Mouse (Mus musculus) MEL (cell line): Measurements from ENCODE around the gene Orai1. TPM values are rescaled to one million over a fixed set of nuclear protein-coding genes. Genes with fewer than 3 reads are reported as not detected.

Experiments
- DNase-seq: peaks from one replicate; pipeline ENCODE4 v3.0.0; 2011; ENCODE audit warnings: low read depth, low spot score
- H3K27ac ChIP-seq: 2 replicates; pipeline ENCODE4 v1.5.1; 2012; ENCODE audit warnings: low read depth, mild to moderate bottlenecking, control low read depth, low read length, moderate library complexity; ENCODE audit not compliant: control insufficient read depth
- H3K27me3 ChIP-seq, 2 experiments: fragments of 150-350 bp in 1 of 2; sonication (generic) in 1 of 2; 2 replicates each; pipeline ENCODE4 v1.6.1; 2012; ENCODE audit warnings: low read length in 2 of 2, mild to moderate bottlenecking in 2 of 2, improper control_type of control experiment in 1 of 2, moderate library complexity in 1 of 2; ENCODE audit not compliant: insufficient read depth in 2 of 2, control insufficient read depth in 1 of 2
- H3K36me3 ChIP-seq, 2 experiments: 2 replicates each; pipeline ENCODE4 v1.6.1; 2012 to 2014; ENCODE audit warnings: low read length in 2 of 2, improper control_type of control experiment in 1 of 2, inconsistent platforms in 1 of 2, mild to moderate bottlenecking in 1 of 2; ENCODE audit not compliant: insufficient read depth in 2 of 2, control insufficient read depth in 1 of 2
- H3K4me1 ChIP-seq, 2 experiments: fragments of 150-350 bp in 1 of 2; sonication (generic) in 1 of 2; 2 replicates each; pipeline ENCODE4 v1.6.1; 2012; ENCODE audit warnings: low read length in 2 of 2, improper control_type of control experiment in 1 of 2, mild to moderate bottlenecking in 1 of 2; ENCODE audit not compliant: insufficient read depth in 2 of 2, control insufficient read depth in 1 of 2
- H3K4me3 ChIP-seq, 2 experiments: fragments of 150-350 bp in 1 of 2; sonication (generic) in 1 of 2; 2 replicates each; pipeline ENCODE4 v1.5.1; 2012; ENCODE audit warnings: low read depth in 2 of 2, low read length in 2 of 2, mild to moderate bottlenecking in 2 of 2, moderate library complexity in 2 of 2, control low read depth in 1 of 2, improper control_type of control experiment in 1 of 2; ENCODE audit not compliant: control insufficient read depth in 1 of 2, insufficient read depth in 1 of 2
- H3K79me2 ChIP-seq: 2 replicates; pipeline ENCODE4 v1.6.1; 2012; ENCODE audit warnings: mild to moderate bottlenecking, low read length, moderate library complexity; ENCODE audit not compliant: control insufficient read depth, poor library complexity, insufficient read depth
- H3K9ac ChIP-seq: 2 replicates; pipeline ENCODE4 v1.6.1; 2012; ENCODE audit warnings: low read depth, mild to moderate bottlenecking, control low read depth, low read length, moderate library complexity; ENCODE audit not compliant: control insufficient read depth, poor library complexity, severe bottlenecking
- H3K9me3 ChIP-seq: fragments of 150-350 bp; sonication (generic); replicated peaks from 2 replicates; pipeline ENCODE4 v1.6.1; 2012; ENCODE audit warnings: mild to moderate bottlenecking, low read length, improper control_type of control experiment, moderate library complexity; ENCODE audit not compliant: insufficient read depth
- BHLHE40 ChIP-seq: IDR thresholded peaks from 2 replicates; pipeline ENCODE4 v1.6.1; 2012; ENCODE audit warnings: low read depth, mild to moderate bottlenecking, inconsistent platforms, low read length, improper control_type of control experiment, borderline replicate concordance
- CHD1 ChIP-seq: IDR thresholded peaks from 2 replicates; pipeline ENCODE4 v1.6.1; 2012; ENCODE audit warnings: low read depth, mild to moderate bottlenecking, inconsistent platforms, low read length, improper control_type of control experiment
- CHD2 ChIP-seq: IDR thresholded peaks from 2 replicates; pipeline ENCODE4 v1.6.1; 2011; ENCODE audit warnings: low read length, improper control_type of control experiment
- CTCF ChIP-seq, 3 experiments: IDR thresholded peaks in 2 of 3; conservative IDR thresholded peaks in 1 of 3; 2 replicates each; pipeline ENCODE4 v1.5.1; 2011 to 2012; ENCODE audit warnings: low read length in 3 of 3, low read depth in 2 of 3, mild to moderate bottlenecking in 2 of 3, improper control_type of control experiment in 1 of 3, inconsistent platforms in 1 of 3, mixed read lengths in 1 of 3, moderate library complexity in 1 of 3; ENCODE audit not compliant: control insufficient read depth in 1 of 3, insufficient read depth in 1 of 3, poor library complexity in 1 of 3, severe bottlenecking in 1 of 3
- E2F4 ChIP-seq: IDR thresholded peaks from 2 replicates; pipeline ENCODE4 v1.6.1; 2011; ENCODE audit warnings: low read depth, low read length, improper control_type of control experiment, borderline replicate concordance
- ELF1 ChIP-seq: IDR thresholded peaks from 2 replicates; pipeline ENCODE4 v1.6.1; 2014; ENCODE audit warnings: low read depth, mild to moderate bottlenecking, inconsistent platforms, low read length, improper control_type of control experiment, moderate library complexity
- EP300 ChIP-seq, 2 experiments: IDR thresholded peaks; 2 replicates each; pipeline ENCODE4 v1.6.1; 2011; ENCODE audit warnings: improper control_type of control experiment in 2 of 2, low read length in 2 of 2, low read depth in 1 of 2, mild to moderate bottlenecking in 1 of 2
- ETS1 ChIP-seq: IDR thresholded peaks from 2 replicates; pipeline ENCODE4 v1.6.1; 2012; ENCODE audit warnings: low read depth, mild to moderate bottlenecking, inconsistent platforms, low read length, improper control_type of control experiment, moderate library complexity
- GABPA ChIP-seq: IDR thresholded peaks from 2 replicates; pipeline ENCODE4 v1.6.1; 2012; ENCODE audit warnings: low read depth, mild to moderate bottlenecking, inconsistent platforms, low read length, improper control_type of control experiment, moderate library complexity
- HCFC1 ChIP-seq: IDR thresholded peaks from 2 replicates; pipeline ENCODE4 v1.6.1; 2012; ENCODE audit warnings: low read depth, mild to moderate bottlenecking, inconsistent platforms, low read length, improper control_type of control experiment, moderate library complexity
- JUND ChIP-seq: IDR thresholded peaks from 2 replicates; pipeline ENCODE4 v1.6.1; 2011; ENCODE audit warnings: low read depth, mild to moderate bottlenecking, improper control_type of control experiment, low read length
- KAT2A ChIP-seq: conservative IDR thresholded peaks from 2 replicates; pipeline ENCODE4 v1.6.1; 2012; ENCODE audit warnings: low read depth, low read length, improper control_type of control experiment, inconsistent platforms
- MAZ ChIP-seq: IDR thresholded peaks from 2 replicates; pipeline ENCODE4 v1.6.1; 2012; ENCODE audit warnings: low read depth, mild to moderate bottlenecking, inconsistent platforms, low read length, improper control_type of control experiment
- MEF2A ChIP-seq: IDR thresholded peaks from 2 replicates; pipeline ENCODE4 v1.6.1; 2014; ENCODE audit warnings: low read depth, mild to moderate bottlenecking, inconsistent platforms, low read length, improper control_type of control experiment; ENCODE audit not compliant: poor library complexity, insufficient replicate concordance, severe bottlenecking; ENCODE audit errors: extremely low read depth
- MXI1 ChIP-seq: IDR thresholded peaks from 2 replicates; pipeline ENCODE4 v1.6.1; 2011; ENCODE audit warnings: mild to moderate bottlenecking, low read depth, low read length, improper control_type of control experiment
- MYC ChIP-seq: IDR thresholded peaks from 2 replicates; pipeline ENCODE4 v1.6.1; 2011; ENCODE audit warnings: low read depth, mild to moderate bottlenecking, low read length, improper control_type of control experiment, moderate library complexity
- NELFE ChIP-seq: IDR thresholded peaks from 2 replicates; pipeline ENCODE4 v1.6.1; 2011; ENCODE audit warnings: low read depth, low read length, improper control_type of control experiment
- NRF1 ChIP-seq: IDR thresholded peaks from 2 replicates; pipeline ENCODE4 v1.6.1; 2014; ENCODE audit warnings: low read depth, mild to moderate bottlenecking, inconsistent platforms, low read length, improper control_type of control experiment, moderate library complexity; ENCODE audit not compliant: poor library complexity, insufficient read depth, severe bottlenecking
- POLR2A ChIP-seq, 2 experiments: IDR thresholded peaks; 2 replicates each; pipeline ENCODE4 v1.6.1; 2011 to 2012; ENCODE audit warnings: low read length in 2 of 2, mild to moderate bottlenecking in 2 of 2, control low read depth in 1 of 2, improper control_type of control experiment in 1 of 2, low read depth in 1 of 2, moderate library complexity in 1 of 2; ENCODE audit not compliant: control insufficient read depth in 1 of 2, insufficient read depth in 1 of 2, poor library complexity in 1 of 2
- POLR2AphosphoS2 ChIP-seq: IDR thresholded peaks from 2 replicates; pipeline ENCODE4 v1.6.1; 2011; ENCODE audit warnings: low read length, improper control_type of control experiment
- POLR2AphosphoS5 ChIP-seq: IDR thresholded peaks from 2 replicates; pipeline ENCODE4 v1.6.1; 2012; ENCODE audit warnings: low read depth, borderline replicate concordance, mild to moderate bottlenecking, inconsistent platforms, low read length, moderate library complexity, mixed read lengths
- RAD21 ChIP-seq: IDR thresholded peaks from 2 replicates; pipeline ENCODE4 v1.6.1; 2011; ENCODE audit warnings: mild to moderate bottlenecking, low read depth, low read length, improper control_type of control experiment
- SIN3A ChIP-seq: IDR thresholded peaks from 2 replicates; pipeline ENCODE4 v1.6.1; 2012; ENCODE audit warnings: low read length, improper control_type of control experiment, inconsistent platforms
- SMC3 ChIP-seq: IDR thresholded peaks from 2 replicates; pipeline ENCODE4 v1.6.1; 2011; ENCODE audit warnings: low read depth, low read length, improper control_type of control experiment
- TAL1 ChIP-seq: IDR thresholded peaks from 2 replicates; pipeline ENCODE4 v1.6.1; 2012; ENCODE audit warnings: mild to moderate bottlenecking, inconsistent platforms, low read length, moderate library complexity, mixed read lengths
- TCF12 ChIP-seq: IDR thresholded peaks from 2 replicates; pipeline ENCODE4 v1.6.1; 2014; ENCODE audit warnings: low read depth, mild to moderate bottlenecking, inconsistent platforms, low read length, improper control_type of control experiment, moderate library complexity
- UBTF ChIP-seq: IDR thresholded peaks from 2 replicates; pipeline ENCODE4 v1.6.1; 2012; ENCODE audit warnings: low read depth, mild to moderate bottlenecking, inconsistent platforms, low read length, improper control_type of control experiment, moderate library complexity, borderline replicate concordance; ENCODE audit not compliant: insufficient read depth
- USF1 ChIP-seq: IDR thresholded peaks from 2 replicates; pipeline ENCODE4 v1.6.1; 2014; ENCODE audit warnings: low read depth, mild to moderate bottlenecking, inconsistent platforms, low read length, improper control_type of control experiment, moderate library complexity
- ZC3H11A ChIP-seq: IDR thresholded peaks from 2 replicates; pipeline ENCODE4 v1.6.1; 2012; ENCODE audit warnings: low read depth, mild to moderate bottlenecking, inconsistent platforms, low read length, improper control_type of control experiment
- ZMIZ1 ChIP-seq: IDR thresholded peaks from 2 replicates; pipeline ENCODE4 v1.6.1; 2012; ENCODE audit warnings: low read depth, mild to moderate bottlenecking, inconsistent platforms, low read length, improper control_type of control experiment, moderate library complexity
- ZNF384 ChIP-seq: IDR thresholded peaks from 2 replicates; pipeline ENCODE4 v1.6.1; 2012; ENCODE audit warnings: low read depth, mild to moderate bottlenecking, inconsistent platforms, low read length, improper control_type of control experiment
- polyA plus RNA-seq, 2 experiments: library from polyadenylated mRNA; stranded (reverse) in 1 of 2; unstranded in 1 of 2; fragments of >175 nt in 1 of 2; fragments of >200 nt in 1 of 2; gene quantifications; 2 replicates each; pipeline versions ENCODE4 v1.2.1 to v1.2.4; 2012; ENCODE audit warnings: low replicate concordance in 2 of 2, low read depth in 1 of 2; ENCODE audit not compliant: insufficient read length in 2 of 2, insufficient read depth in 1 of 2, missing spikeins in 1 of 2
- total RNA-seq: library from RNA; depleted of rRNA; stranded (reverse); fragments of 300-350 nt; gene quantifications from 2 replicates; pipeline ENCODE4 v1.2.3, GENCODE M21; 2012

Gene Orai1
- total and polyA plus RNA-seq, 3 experiments = 4.7 to 13.3 TPM; not detected in 1

GRCm38 (mm10) chr5:123058251-123059102 is 43.6 kb downstream of the Orai1 start (continued):
- TF ChIP-seq MEF2A = no peak
- TF ChIP-seq TAL1 = no peak
- TF ChIP-seq NRF1 = no peak
- 0 out of 2 replicates have a peak, but pooled peaks have one; percentile 5 for TF ChIP-seq CHD1
- peak; percentile 52; the same call in 1 of the 2 replicates for TF ChIP-seq ETS1
- no peak for TF ChIP-seq KAT2A
- TF ChIP-seq MXI1 = peak; percentile 51
- 0 out of 4 replicates have a peak, but pooled peaks of 1 of the 2 experiments have one; percentile 8 for TF ChIP-seq EP300 (IDR thresholded peaks at IDR 0.05; ENCODE audit: low read depth in 1 of 2, low read length in 2 of 2)
- TF ChIP-seq E2F4 = no peak
- no peak for TF ChIP-seq MAZ
- no peak for TF ChIP-seq UBTF
- TF ChIP-seq ZC3H11A = no peak
- no peak; the same call in 1 of the 2 replicates for TF ChIP-seq CHD2
- no peak; the same call in 1 of the 2 replicates for TF ChIP-seq POLR2AphosphoS5

GRCm38 (mm10) chr5:123059757-123060520 is 45.1 kb downstream of the Orai1 start:
- Histone ChIP-seq H3K9me3 (no peaks in the 10 kb centered on the region), H3K4me3 (no peak overlapping the region), H3K27ac (no peak overlapping the region), H3K9ac (peak overlapping the region; percentile 34; the same call in 1 of the 2 replicates), H3K79me2 (no peaks in the 10 kb centered on the region; the same call in 1 of the 2 replicates), H3K27me3 (no peaks in the 10 kb centered on the region), H3K36me3 (peaks cover 0 to 16% of the 10 kb centered on the region in 2 experiments; a peak in 2 of 4 replicates), H3K4me1 (peaks cover 0 to 12% of the 10 kb centered on the region in 2 experiments; a peak in 3 of 4 replicates)
- DNase-seq = peak; percentile 87
- TF ChIP-seq ZMIZ1 (no peak), E2F4 (no peak), POLR2AphosphoS2 (no peak), POLR2A (IDR thresholded peaks at IDR 0.05; ENCODE audit: control insufficient read depth in 1 of 2, insufficient read depth in 1 of 2, low read depth in 1 of 2, low read length in 2 of 2, poor library complexity in 1 of 2) (no peak), GABPA (no peak), JUND (no peak), ETS1 (no peak), TCF12 (no peak), ELF1 (0 out of 2 replicates have a peak, but pooled peaks have one; percentile 34), RAD21 (peak; percentile 82), CTCF (IDR thresholded peaks at IDR 0.05 in 2 of 3, conservative IDR thresholded peaks at IDR 0.05 in 1 of 3; ENCODE audit: control insufficient read depth in 1 of 3, insufficient read depth in 1 of 3, low read depth in 2 of 3, low read length in 3 of 3, poor library complexity in 1 of 3, severe bottlenecking in 1 of 3) (peak; percentile 66 to 83 (median 75)), HCFC1 (peak; percentile 44; the same call in 1 of the 2 replicates), MYC (no peak), EP300 (IDR thresholded peaks at IDR 0.05; ENCODE audit: low read depth in 1 of 2, low read length in 2 of 2) (no peak), SMC3 (peak; percentile 68), ZNF384 (peak; percentile 27; the same call in 1 of the 2 replicates), MXI1 (no peak), SIN3A (peak; percentile 59), NELFE (no peak), BHLHE40 (no peak), UBTF (no peak), USF1 (peak; percentile 18; the same call in 1 of the 2 replicates), CHD2 (no peak)
